Mouse (Mus musculus): ENCODE data around the gene Etnk1.
"Not testable (repeated sequence)": the region's sequence is repeated elsewhere in the genome, so short reads cannot be mapped to it uniquely, and the experiment has no call there.

Gene Etnk1

GRCm38 (mm10) chr6:143171066-143171465 is 4.0 kb downstream of the Etnk1 start:
- no peak for DNase-seq (ENCODE audit: low spot score in 2 of 2)

- DNase-seq (ENCODE audit: low spot score in 2 of 2), result no peak
Observed at GRCm38 (mm10) chr6:143171781-143172465, 4.9 kb downstream of the Etnk1 start.

- not testable (repeated sequence) for DNase-seq (ENCODE audit: low spot score in 2 of 2)
Observed at GRCm38 (mm10) chr6:143172683-143173082, 5.7 kb downstream of the Etnk1 start.

GRCm38 (mm10) chr6:143174226-143174625 is 7.2 kb downstream of the Etnk1 start:
- DNase-seq (ENCODE audit: low spot score in 2 of 2), result no peak

GRCm38 (mm10) chr6:143174906-143175656 is 8.1 kb downstream of the Etnk1 start:
- peak; percentile 37 to 40 for DNase-seq (ENCODE audit: low spot score in 2 of 2)

- DNase-seq (ENCODE audit: low spot score in 2 of 2), result no peak
Observed at GRCm38 (mm10) chr6:143176076-143176475, 9.1 kb downstream of the Etnk1 start.

- DNase-seq (ENCODE audit: low spot score in 2 of 2), result no peak
Observed at GRCm38 (mm10) chr6:143176591-143176990, 9.6 kb downstream of the Etnk1 start.

GRCm38 (mm10) chr6:143179181-143179580 is 12.2 kb downstream of the Etnk1 start:
- no peak for DNase-seq (ENCODE audit: low spot score in 2 of 2)

GRCm38 (mm10) chr6:143179733-143180132 is 12.7 kb downstream of the Etnk1 start:
- no peak for DNase-seq (ENCODE audit: low spot score in 2 of 2)

- DNase-seq (ENCODE audit: low spot score in 2 of 2), result no peak
Observed at GRCm38 (mm10) chr6:143180511-143180910, 13.5 kb downstream of the Etnk1 start.

- DNase-seq (ENCODE audit: low spot score in 2 of 2), result no peak
Observed at GRCm38 (mm10) chr6:143184099-143184498, 17.1 kb downstream of the Etnk1 start.

- peak in 1 of 2 experiments; percentile 52 for DNase-seq (ENCODE audit: low spot score in 2 of 2)
Observed at GRCm38 (mm10) chr6:143184745-143185144, 17.7 kb downstream of the Etnk1 start.

- DNase-seq (ENCODE audit: low spot score in 2 of 2), result peak; percentile 52 to 54
Observed at GRCm38 (mm10) chr6:143190838-143191476, 23.9 kb downstream of the Etnk1 start.

- no peak for DNase-seq (ENCODE audit: low spot score in 2 of 2)
Observed at GRCm38 (mm10) chr6:143191477-143192098, 24.6 kb downstream of the Etnk1 start.

- no peak for DNase-seq (ENCODE audit: low spot score in 2 of 2)
Observed at GRCm38 (mm10) chr6:143192709-143193108, 25.7 kb downstream of the Etnk1 start.

GRCm38 (mm10) chr6:143193166-143193565 is 26.1 kb downstream of the Etnk1 start:
- no peak for DNase-seq (ENCODE audit: low spot score in 2 of 2)

GRCm38 (mm10) chr6:143193641-143194040 is 26.6 kb downstream of the Etnk1 start:
- no peak for DNase-seq (ENCODE audit: low spot score in 2 of 2)

- DNase-seq (ENCODE audit: low spot score in 2 of 2), result no peak
Observed at GRCm38 (mm10) chr6:143197053-143197452, 30.0 kb downstream of the Etnk1 start.

GRCm38 (mm10) chr6:143198421-143198820 is 31.4 kb downstream of the Etnk1 start:
- no peak for DNase-seq (ENCODE audit: low spot score in 2 of 2)

- DNase-seq (ENCODE audit: low spot score in 2 of 2), result no peak
Observed at GRCm38 (mm10) chr6:143203097-143203496, 36.1 kb downstream of the Etnk1 start.

- DNase-seq (ENCODE audit: low spot score in 2 of 2), result no peak
Observed at GRCm38 (mm10) chr6:143208880-143209279, 41.9 kb downstream of the Etnk1 start.

- no peak for DNase-seq (ENCODE audit: low spot score in 2 of 2)
Observed at GRCm38 (mm10) chr6:143212766-143213165, 45.7 kb downstream of the Etnk1 start.

Data from right cerebral cortex, adult 2 months (tissue).